Mouse (Mus musculus) kidney, adult 2 months (tissue): ENCODE results near the gene Ano4.

Source experiments
- CTCF ChIP-seq: fragments of 200-500 bp; conservative IDR thresholded peaks from 2 replicates; pipeline ENCODE4 v1.5.1; 2011; ENCODE audit warnings: low read depth, mild to moderate bottlenecking, control low read depth, low read length, moderate library complexity, mixed read lengths; ENCODE audit not compliant: insufficient read depth, insufficient read length
- POLR2A ChIP-seq: fragments of 200-500 bp; IDR thresholded peaks from one replicate; pipeline ENCODE4 v1.6.1; 2011; ENCODE audit warnings: low read depth, low read length, control low read depth

DNA sequence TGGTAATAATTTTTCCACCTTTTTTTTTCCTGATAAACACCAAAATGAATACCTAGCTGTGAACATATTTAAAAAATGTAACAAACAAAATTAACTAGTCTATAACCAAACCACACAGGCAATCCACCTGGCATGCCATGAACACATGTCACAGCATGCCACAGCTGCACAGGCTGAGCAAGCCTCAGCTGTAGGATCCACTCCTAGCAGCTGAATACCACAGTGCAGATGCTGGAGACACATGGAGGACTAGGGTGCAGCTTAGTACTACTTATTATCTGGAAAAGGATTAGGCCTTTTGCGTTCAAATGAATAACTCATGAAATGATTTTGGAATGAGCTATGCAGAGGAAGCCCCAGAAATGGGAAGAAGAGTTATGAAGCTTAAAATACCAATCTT lies 233.6 kb downstream of the Ano4 start:
- TF ChIP-seq CTCF (no peak), POLR2A (no peak)
